Mouse (Mus musculus) testis, adult 2 months (tissue): ENCODE results near the gene Gm37240.

ENCODE experiments used
- CTCF ChIP-seq: fragments of 200-500 bp; IDR thresholded peaks from 2 replicates; pipeline ENCODE4 v1.5.1; 2012; ENCODE audit warnings: low read depth, mild to moderate bottlenecking, inconsistent platforms, low read length, moderate library complexity; ENCODE audit not compliant: control insufficient read depth, insufficient read depth, insufficient replicate concordance
- POLR2A ChIP-seq: fragments of 200-500 bp; IDR thresholded peaks from 2 replicates; pipeline ENCODE4 v1.6.1; 2012; ENCODE audit warnings: low read depth, mild to moderate bottlenecking, inconsistent platforms, low read length, moderate library complexity; ENCODE audit not compliant: control insufficient read depth

GRCm38 (mm10) chr3:84484333-84484732 lies 1403.0 kb downstream of the Gm37240 start:
- no peak for TF ChIP-seq CTCF
- TF ChIP-seq POLR2A = no peak
